Mouse (Mus musculus) brown adipose tissue, adult 24 weeks (tissue): Measurements from ENCODE around the gene Tiam1. TPM values are rescaled to one million over a fixed set of nuclear protein-coding genes. Genes with fewer than 3 reads are reported as not detected.

ENCODE experiments used
- H3K27ac ChIP-seq: fragments of 200-500 bp; replicated peaks from 2 replicates; pipeline ENCODE4 v1.5.1; 2012; ENCODE audit warnings: low read depth, mild to moderate bottlenecking, low read length
- H3K4me1 ChIP-seq: fragments of 200-500 bp; 2 replicates; pipeline ENCODE4 v1.6.1; 2012; ENCODE audit warnings: low read length, mixed read lengths; ENCODE audit not compliant: control insufficient read depth, insufficient read depth, insufficient read length
- H3K4me3 ChIP-seq: fragments of 200-500 bp; 2 replicates; pipeline ENCODE4 v1.5.1; 2012; ENCODE audit warnings: low read depth, mild to moderate bottlenecking, low read length, moderate library complexity; ENCODE audit not compliant: insufficient read depth
- polyA plus RNA-seq: library from polyadenylated mRNA; stranded (reverse); fragments of >200 nt; gene quantifications from 2 replicates; pipeline ENCODE4 v1.2.4, GENCODE M21; 2012; ENCODE audit not compliant: missing spikeins, insufficient read depth, insufficient read length

Tiam1 gene
- polyA plus RNA-seq, 1 experiment: 15.9 TPM

DNA sequence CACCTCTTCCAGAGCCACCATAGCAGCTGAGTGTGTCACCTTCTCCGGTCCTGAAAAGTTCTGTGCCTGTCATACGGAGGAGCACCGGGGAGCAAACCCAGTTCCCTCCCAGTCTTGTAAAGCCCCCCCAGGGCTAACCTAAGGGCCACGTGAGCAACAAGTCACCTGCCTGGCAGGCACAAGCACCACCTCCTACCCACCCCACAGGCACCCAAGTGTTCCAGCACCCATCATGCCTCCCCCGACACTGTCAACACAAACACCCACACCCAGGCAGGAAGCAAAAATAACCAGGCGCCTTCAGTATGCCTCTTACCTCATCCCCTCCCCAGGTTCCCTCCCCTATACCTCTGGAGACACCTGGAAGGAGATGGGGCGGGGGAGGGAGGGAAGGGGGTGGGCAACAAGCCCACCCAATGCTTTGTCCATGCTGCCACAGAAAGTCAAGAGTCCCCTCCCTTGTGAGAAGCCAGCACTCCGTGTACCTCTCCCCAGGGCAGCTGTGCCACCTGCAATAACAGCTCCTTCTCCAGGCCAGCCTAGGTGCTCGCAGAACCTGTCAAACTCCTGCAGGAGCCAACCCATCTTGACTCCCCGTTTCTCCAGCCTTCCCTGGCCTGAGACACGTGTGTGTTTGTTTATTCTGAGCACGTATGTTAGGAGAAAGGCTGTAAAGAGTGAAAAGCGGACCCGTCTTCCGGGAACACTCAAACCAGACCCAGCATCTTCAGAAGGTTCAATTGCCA is 38.7 kb downstream of the Tiam1 start:
- no peak overlapping the region for H3K27ac ChIP-seq
- no peaks in the 10 kb centered on the region for H3K4me1 ChIP-seq
- no peak overlapping the region for H3K4me3 ChIP-seq

DNA sequence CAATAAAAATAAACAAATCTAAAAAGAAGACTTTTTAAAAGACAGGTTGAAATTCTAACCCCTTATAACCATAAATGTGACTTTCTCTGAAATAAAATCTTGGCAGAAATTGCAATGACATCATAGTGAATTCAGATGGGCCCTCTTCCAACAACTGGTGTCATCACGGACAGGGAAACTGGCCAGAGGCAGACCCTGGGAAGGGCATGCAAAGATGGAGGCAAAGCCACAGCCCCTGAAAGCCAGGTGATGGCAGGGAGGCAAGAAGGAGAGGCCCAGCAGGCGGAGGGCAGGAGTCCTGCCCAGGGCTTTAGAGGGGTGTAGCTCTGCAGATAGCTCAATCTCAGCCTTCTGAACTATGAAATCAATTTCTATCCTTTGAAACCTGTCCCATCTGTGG is 39.8 kb downstream of the Tiam1 start:
- Histone ChIP-seq H3K4me1 (no peaks in the 10 kb centered on the region), H3K4me3 (no peak overlapping the region), H3K27ac (no peak overlapping the region)

DNA sequence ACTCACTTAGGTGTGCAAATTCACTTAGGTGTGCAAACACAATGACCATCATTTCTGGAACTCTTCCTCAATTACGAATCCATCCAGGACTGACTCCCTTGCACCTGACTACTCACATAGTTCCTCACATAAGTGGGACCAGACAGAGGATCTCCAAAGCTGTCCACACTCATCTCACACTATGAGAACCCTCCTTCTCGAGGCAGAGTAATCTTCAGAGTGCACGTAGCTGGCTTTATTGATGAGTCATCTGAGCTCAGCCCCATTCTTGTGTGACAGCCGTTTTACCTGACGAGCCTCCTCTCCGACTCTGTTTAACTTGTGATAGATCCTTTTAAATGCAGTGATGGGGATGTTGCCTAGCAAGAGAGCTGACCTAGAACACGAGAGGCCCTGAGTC is 41.0 kb downstream of the Tiam1 start:
- Histone ChIP-seq H3K27ac (no peak overlapping the region), H3K4me1 (no peaks in the 10 kb centered on the region), H3K4me3 (no peak overlapping the region)

DNA sequence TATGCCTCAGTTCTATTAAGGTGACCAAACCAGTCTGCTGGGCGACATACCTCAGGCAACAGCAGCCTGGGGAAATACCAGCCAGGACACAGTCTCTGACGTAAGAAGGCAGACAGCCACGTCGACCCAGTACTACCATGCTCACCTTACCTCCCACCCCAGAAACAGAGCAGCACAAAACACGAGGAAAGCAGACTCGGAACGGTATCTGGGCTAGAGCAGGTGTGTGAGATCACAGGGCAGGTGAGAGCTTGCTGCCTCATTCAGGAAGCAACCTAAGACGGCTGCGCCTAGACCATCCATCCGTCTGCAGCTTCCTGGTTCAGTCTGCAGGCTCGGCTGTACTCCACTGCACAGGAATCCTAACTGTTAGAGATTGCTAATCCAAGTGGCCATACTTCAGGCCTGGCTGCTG is 45.4 kb downstream of the Tiam1 start:
- Histone ChIP-seq H3K27ac (no peak overlapping the region), H3K4me1 (no peaks in the 10 kb centered on the region), H3K4me3 (no peak overlapping the region)

DNA sequence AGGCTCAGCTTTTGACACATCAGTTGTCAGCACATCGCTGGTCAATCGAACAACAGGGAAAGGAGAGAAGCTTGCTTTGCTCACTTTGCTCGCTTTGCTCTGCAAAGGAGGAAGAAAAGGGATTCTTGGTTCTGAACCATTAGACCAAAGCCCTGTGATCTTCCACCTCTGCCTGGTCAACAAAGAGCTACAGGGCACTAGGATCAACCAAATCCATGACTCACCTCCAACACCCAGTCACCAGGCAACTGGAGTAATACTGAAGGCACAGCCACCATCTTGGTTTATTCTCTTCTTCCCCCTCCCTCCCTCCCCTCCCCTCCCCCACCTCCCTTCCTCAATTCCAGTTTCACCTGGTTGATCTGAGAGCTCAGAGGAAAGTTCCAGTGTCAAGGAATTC is 45.8 kb downstream of the Tiam1 start:
- no peak overlapping the region for H3K4me3 ChIP-seq
- H3K27ac ChIP-seq: no peak overlapping the region
- no peaks in the 10 kb centered on the region for H3K4me1 ChIP-seq

DNA sequence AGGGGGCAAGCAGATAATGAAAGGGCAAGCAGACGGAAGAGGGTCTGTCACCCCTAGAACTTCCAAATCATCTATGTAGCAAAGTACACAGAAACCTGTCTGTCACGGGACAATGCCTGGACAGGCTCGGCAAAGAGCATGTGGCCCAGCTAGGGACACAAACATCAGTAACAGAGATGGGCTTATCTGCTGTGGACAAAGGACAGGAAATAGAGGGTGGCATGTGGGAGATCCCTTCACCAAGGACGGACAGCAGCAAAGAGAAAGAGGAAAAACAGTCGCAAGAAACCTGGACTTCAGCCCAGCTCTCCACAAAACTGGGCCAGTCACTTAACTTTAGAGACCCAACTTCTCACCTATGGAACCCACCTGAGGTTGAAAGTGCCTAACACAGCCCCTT is 47.6 kb downstream of the Tiam1 start:
- Histone ChIP-seq H3K4me3 (no peak overlapping the region), H3K27ac (no peak overlapping the region), H3K4me1 (no peaks in the 10 kb centered on the region)

DNA sequence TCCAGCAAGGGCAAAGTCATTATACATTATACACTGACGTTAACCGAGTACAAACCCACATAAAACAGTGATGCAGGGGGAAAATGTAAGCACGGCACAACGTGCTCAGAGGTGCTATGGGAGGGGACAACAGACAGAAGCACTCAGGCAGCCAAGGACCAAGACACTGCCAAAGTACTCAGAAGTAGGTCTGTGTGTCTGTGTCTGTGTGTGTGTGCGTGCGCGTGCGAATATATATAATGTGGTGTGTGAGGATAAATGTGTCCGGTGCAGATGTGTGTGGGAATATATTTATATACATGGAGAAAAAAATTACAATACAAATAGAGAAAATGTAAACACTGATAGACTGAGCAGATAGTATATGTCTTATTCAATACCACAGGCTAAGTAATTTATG is 50.6 kb downstream of the Tiam1 start:
- Histone ChIP-seq H3K4me3 (no peak overlapping the region), H3K4me1 (no peaks in the 10 kb centered on the region), H3K27ac (no peak overlapping the region)

DNA sequence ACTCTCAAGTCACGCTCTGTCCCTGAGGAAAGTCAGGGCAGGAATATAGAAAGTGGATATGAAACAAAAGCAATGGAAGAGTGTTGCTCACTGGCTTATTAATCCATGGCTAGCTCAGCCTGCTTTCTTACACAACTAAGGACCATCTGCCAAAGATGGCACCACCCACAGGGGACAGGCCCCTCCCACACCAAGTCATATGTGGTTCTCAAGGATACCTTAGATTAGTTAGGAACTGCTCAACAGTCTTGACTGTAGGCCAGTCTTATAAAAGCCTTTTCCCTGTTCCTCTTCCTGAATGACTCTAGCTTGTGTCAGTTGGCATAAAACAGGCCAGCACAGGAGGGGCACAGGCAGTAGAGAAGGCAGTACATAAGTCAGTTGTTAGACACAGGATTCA is 51.7 kb downstream of the Tiam1 start:
- H3K4me3 ChIP-seq: no peak overlapping the region
- H3K4me1 ChIP-seq: no peaks in the 10 kb centered on the region
- H3K27ac ChIP-seq: no peak overlapping the region

DNA sequence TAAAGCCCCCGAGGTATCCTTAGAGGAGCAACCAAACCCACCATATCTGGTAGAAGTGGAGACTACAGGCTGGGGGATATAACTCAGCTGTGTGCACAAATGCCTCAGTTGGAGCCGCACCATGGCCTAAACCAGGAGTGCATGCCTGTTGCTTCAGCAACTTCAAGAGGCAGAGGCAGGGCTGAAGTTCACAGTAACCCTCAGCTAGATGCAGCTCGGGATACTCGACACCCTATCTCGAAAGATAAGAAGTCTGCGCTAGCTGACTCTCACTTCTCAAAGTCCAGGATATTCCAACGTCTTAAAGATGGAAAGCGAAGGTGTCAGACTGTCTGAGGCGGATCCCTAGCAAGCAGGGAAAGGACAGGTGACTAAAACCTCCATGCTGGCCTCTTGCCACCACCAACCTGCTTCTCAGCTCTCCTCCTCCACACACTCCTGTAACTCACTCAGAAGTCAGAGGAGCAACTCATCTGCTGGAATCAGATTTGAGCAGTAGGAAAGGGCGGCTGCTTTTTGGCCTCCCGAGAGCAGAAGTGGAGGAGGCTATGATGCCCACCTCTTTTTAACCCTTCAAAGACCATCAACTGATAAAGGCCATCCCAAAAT is 52.4 kb downstream of the Tiam1 start:
- no peaks in the 10 kb centered on the region for H3K4me1 ChIP-seq
- H3K27ac ChIP-seq: no peak overlapping the region
- no peak overlapping the region for H3K4me3 ChIP-seq

DNA sequence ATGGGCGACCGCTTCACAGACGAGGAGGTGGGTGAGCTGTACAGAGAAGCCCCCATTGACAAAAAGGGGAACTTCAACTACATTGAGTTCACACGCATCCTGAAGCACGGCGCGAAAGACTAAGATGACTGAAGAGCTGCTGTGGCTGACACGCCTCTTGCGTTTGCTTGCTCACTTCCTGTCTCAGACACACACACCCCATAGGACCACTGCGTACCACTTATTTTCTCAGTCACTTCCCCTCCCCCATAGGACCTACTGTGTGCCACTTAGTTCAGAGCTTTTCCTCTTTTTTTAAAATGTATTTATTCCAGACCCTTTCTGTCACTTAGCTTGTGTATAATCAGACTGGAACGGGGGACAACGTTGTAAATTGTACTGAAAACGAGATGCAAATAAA is 53.2 kb downstream of the Tiam1 start:
- H3K4me3 ChIP-seq: no peak overlapping the region
- no peaks in the 10 kb centered on the region for H3K4me1 ChIP-seq
- no peak overlapping the region for H3K27ac ChIP-seq

DNA sequence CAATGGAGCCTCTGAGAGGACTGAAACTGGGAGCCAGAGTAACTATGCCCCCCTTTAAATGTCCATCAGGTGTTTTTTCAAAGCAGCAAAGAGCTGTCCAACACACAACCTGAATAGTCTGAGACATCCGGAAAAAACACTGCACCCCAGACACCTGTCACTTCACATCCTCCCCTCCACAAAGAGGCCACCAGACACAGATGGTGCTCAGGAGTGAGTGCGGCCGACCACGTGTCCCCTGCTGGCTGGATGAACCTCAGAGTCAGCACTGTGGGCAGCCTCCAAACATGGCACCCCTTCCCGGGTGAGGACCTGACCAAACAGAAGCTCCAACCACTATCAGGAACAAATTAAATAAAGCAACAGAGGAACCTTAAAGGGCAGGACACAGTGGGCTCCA is 56.3 kb downstream of the Tiam1 start:
- Histone ChIP-seq H3K4me3 (no peak overlapping the region), H3K4me1 (no peaks in the 10 kb centered on the region)

DNA sequence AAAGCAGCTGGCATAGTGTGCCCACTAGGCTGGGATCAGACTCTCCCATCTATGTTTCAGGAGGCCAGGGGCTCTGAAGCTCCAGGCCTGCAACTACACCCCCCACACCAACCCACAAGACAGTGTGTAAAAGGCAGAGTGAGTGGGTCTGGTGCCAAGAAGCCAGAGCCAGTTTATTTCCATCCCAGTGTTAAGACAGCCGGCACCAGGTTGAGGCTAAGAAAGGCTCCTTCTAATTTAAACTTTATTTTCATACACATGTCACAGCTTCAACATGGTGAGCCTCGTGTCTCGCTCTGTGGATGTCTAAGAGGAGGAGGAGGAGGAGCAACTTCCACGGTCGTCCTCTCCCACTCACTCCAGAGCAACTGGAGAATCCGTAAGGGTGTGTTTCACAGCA is 57.5 kb downstream of the Tiam1 start:
- H3K4me1 ChIP-seq: no peaks in the 10 kb centered on the region
- H3K27ac ChIP-seq: no peak overlapping the region
- H3K4me3 ChIP-seq: no peak overlapping the region

More for the DNA sequence above, 56.3 kb downstream of the Tiam1 start:
- no peak overlapping the region for H3K27ac ChIP-seq

DNA sequence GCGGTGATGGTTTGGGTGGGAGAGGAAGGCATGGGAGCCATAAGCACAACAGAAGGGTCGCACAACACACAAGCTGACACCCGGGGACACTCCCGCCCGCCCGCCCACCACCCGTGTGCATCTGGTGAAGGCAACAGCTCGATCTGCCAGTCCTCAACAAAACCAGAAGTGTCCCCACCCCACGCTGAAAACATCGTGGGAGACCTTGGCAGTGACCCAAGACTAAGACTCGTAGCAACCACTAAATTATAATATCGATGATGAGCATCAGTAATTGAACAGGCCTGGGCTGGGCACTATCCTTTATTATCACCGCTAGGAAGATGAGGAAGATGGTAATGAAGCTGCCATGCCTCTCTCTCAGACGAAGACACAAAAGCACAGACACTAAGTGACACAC is 58.0 kb downstream of the Tiam1 start:
- Histone ChIP-seq H3K27ac (no peak overlapping the region), H3K4me3 (no peak overlapping the region)

DNA sequence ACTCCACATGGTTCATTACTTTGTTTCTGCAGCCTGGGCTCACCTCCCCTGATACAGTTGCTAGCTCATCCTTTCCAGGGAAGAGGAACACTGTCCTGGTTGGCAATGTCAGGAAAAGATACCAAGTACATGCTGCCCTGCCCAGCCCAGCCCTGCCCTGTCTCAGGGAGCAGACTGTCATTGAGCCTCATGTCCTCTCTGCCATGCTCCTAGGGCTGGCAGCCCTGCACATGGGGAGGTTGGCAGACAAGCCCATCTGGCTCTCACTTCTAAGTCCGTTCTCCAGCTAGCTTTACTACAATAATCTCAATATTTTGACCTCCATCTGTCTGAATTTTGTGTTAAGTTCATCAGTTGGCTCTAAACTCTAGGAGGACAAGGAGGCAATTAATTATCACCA is 62.4 kb downstream of the Tiam1 start:
- Histone ChIP-seq H3K27ac (no peak overlapping the region), H3K4me3 (no peak overlapping the region), H3K4me1 (no peaks in the 10 kb centered on the region)

More for the DNA sequence above, 58.0 kb downstream of the Tiam1 start:
- H3K4me1 ChIP-seq: no peaks in the 10 kb centered on the region

DNA sequence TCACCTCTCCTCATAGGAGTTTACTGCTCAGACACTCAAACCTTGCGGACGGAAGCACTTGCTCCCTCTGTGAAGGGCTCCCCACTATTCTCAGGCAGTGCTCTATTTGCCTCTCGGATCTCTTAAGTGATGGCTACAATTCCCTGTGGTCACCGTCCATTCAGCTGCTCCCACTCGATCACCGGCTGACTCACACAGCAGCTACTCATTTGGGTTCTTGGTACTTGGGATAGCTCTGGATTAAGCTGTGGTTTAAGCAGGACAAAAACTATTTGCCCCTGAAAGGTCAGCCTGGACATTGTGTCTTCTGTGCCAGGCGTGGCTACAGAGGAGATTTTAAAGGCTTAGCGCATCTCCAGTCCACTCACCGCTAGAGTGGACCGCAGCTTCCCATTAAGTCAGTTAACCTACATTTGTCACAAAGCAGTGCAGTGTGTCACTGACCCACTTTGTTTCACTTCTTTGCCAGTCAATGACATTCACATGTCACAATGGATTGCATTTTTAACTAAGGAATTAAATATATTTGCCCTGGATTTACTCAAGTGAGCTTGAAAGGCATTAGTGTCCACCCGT is 64.7 kb downstream of the Tiam1 start:
- Histone ChIP-seq H3K4me1 (no peaks in the 10 kb centered on the region), H3K27ac (no peak overlapping the region), H3K4me3 (no peak overlapping the region)

DNA sequence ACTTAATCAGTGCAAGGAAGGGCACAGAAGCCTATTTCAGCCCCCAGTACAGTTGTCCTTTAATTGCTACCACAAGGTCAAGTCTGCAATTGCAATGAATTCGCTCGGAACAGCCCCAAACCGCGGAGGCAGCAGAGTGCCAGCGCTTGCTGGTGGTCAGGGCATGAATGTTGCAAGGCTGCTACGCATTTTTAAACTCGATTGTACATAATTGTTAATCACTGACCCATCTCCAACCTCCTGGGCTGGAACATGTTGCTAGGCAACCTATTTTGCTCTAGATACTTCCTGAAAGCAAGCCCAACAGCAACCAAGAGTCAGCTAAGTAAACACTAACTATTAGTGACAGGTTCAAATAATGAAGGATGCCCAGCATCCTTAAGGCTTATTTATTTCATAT is 70.1 kb downstream of the Tiam1 start:
- Histone ChIP-seq H3K4me3 (no peak overlapping the region), H3K4me1 (no peaks in the 10 kb centered on the region), H3K27ac (no peak overlapping the region)
